ENCODE assay signal across 8 mouse cellular contexts in genomic region chr2:168580295-168580915, GRCm38 (mm10). TPM values are rescaled to one million over a fixed set of nuclear protein-coding genes. Genes with fewer than 3 reads are reported as not detected.
A peak's percentile ranks its signal among the peaks of the same experiment; 100 is the strongest.
DNase-seq lines count a peak whose midpoint lies in the region; ATAC-seq lines count a peak whose summit lies in the region.

No protein-coding gene starts in this region.

- no peaks in the 10 kb centered on the region for H3K36me3 ChIP-seq in forebrain, embryonic 13.5 days (ENCODE audit: poor library complexity, severe bottlenecking)
- H3K36me3 ChIP-seq in forebrain, embryonic 11.5 days (ENCODE audit: control insufficient read depth, insufficient read depth, low read length), result no peaks in the 10 kb centered on the region
- no peaks in the 10 kb centered on the region for H3K36me3 ChIP-seq in kidney, embryonic 15.5 days
- no peaks in the 10 kb centered on the region for H3K36me3 ChIP-seq in limb, embryonic 13.5 days

- WGBS in forebrain, embryonic 13.5 days, result 51% methylated on average over 22 of the region's 22 CpGs
- WGBS in forebrain, embryonic 11.5 days, result 52% methylated on average over 21 of the region's 22 CpGs
- 45% methylated on average over 22 of the region's 22 CpGs for WGBS in kidney, embryonic 15.5 days
- WGBS in limb, embryonic 13.5 days, result 44% methylated on average over 22 of the region's 22 CpGs

- no peaks in the 10 kb centered on the region for H3K9me3 ChIP-seq in forebrain, embryonic 13.5 days (replicated peaks)
- no peaks in the 10 kb centered on the region for H3K9me3 ChIP-seq in forebrain, embryonic 11.5 days (ENCODE audit: control insufficient read depth, low read length)
- H3K9me3 ChIP-seq in kidney, embryonic 15.5 days (replicated peaks), result no peaks in the 10 kb centered on the region
- no peaks in the 10 kb centered on the region for H3K9me3 ChIP-seq in limb, embryonic 13.5 days

- H3K4me2 ChIP-seq in forebrain, embryonic 13.5 days, result peak overlapping the region; percentile 4; the same call in 1 of the 2 replicates
- no peak overlapping the region for H3K4me2 ChIP-seq in forebrain, embryonic 11.5 days (ENCODE audit: low read depth, low read length, severe bottlenecking)
- peak overlapping the region; percentile 38 for H3K4me2 ChIP-seq in kidney, embryonic 15.5 days
- H3K4me2 ChIP-seq in limb, embryonic 13.5 days (replicated peaks), result peak overlapping the region; percentile 43

- no peak for ATAC-seq in forebrain, embryonic 13.5 days
- ATAC-seq in forebrain, embryonic 11.5 days (replicated peaks; ENCODE audit: low FRiP score), result no peak
- no peak for ATAC-seq in kidney, embryonic 15.5 days (replicated peaks; ENCODE audit: low FRiP score)
- no peak for ATAC-seq in limb, embryonic 13.5 days (ENCODE audit: low FRiP score, low read depth)

- no peak overlapping the region for H3K4me3 ChIP-seq in forebrain, embryonic 13.5 days
- no peak overlapping the region for H3K4me3 ChIP-seq in forebrain, embryonic 11.5 days (ENCODE audit: low read depth, low read length)
- no peak overlapping the region for H3K4me3 ChIP-seq in kidney, embryonic 15.5 days (replicated peaks)
- H3K4me3 ChIP-seq in limb, embryonic 13.5 days, result no peak overlapping the region

- peaks cover 44% of the 10 kb centered on the region for H3K4me1 ChIP-seq in forebrain, embryonic 13.5 days
- H3K4me1 ChIP-seq in forebrain, embryonic 11.5 days (replicated peaks; ENCODE audit: control insufficient read depth, insufficient read depth, low read length), result peaks cover 14% of the 10 kb centered on the region
- peaks cover 79% of the 10 kb centered on the region for H3K4me1 ChIP-seq in kidney, embryonic 15.5 days
- peaks cover 88% of the 10 kb centered on the region for H3K4me1 ChIP-seq in limb, embryonic 13.5 days

- no peak overlapping the region for H3K9ac ChIP-seq in forebrain, embryonic 13.5 days
- no peak overlapping the region for H3K9ac ChIP-seq in forebrain, embryonic 11.5 days (ENCODE audit: low read length)
- no peak overlapping the region for H3K9ac ChIP-seq in kidney, embryonic 15.5 days
- peak overlapping the region; percentile 45; the same call in 1 of the 2 replicates for H3K9ac ChIP-seq in limb, embryonic 13.5 days

- H3K27me3 ChIP-seq in forebrain, embryonic 13.5 days, result no peaks in the 10 kb centered on the region
- H3K27me3 ChIP-seq in forebrain, embryonic 11.5 days (ENCODE audit: control insufficient read depth, insufficient read depth, low read length), result no peaks in the 10 kb centered on the region
- H3K27me3 ChIP-seq in kidney, embryonic 15.5 days, result no peaks in the 10 kb centered on the region
- no peaks in the 10 kb centered on the region for H3K27me3 ChIP-seq in limb, embryonic 13.5 days

- H3K27ac ChIP-seq in forebrain, embryonic 13.5 days, result no peak overlapping the region
- H3K27ac ChIP-seq in forebrain, embryonic 11.5 days (ENCODE audit: low read depth, low read length), result no peak overlapping the region
- peak overlapping the region; percentile 89 for H3K27ac ChIP-seq in kidney, embryonic 15.5 days
- H3K27ac ChIP-seq in limb, embryonic 13.5 days, result peak overlapping the region; percentile 88

- no peak for DNase-seq in forebrain, embryonic 11.5 days (ENCODE audit: low spot score)
- no peak for DNase-seq in kidney, postnatal 36 days
- DNase-seq in ES-CJ7 (ENCODE audit: low read depth, low spot score), result peak; percentile 36
- no peak for DNase-seq in yolk sac, embryonic 10.5 days (ENCODE audit: low spot score)
- no peak for DNase-seq in lung, postnatal 14 days

RNA-seq across cellular contexts. Expression of gene Nfatc2, which starts 21.1 kb away (rescaled TPM):
- 1.5 and 1.7 TPM in 2 replicates for polyA plus RNA-seq in forebrain, embryonic 13.5 days (2015; fragmentation: Nextera tagmentation; extraction: Ambion mirVana)
- 0.55 and 0.89 TPM in 2 replicates for polyA plus RNA-seq in forebrain, embryonic 11.5 days (2014; fragmentation: Nextera tagmentation; extraction: Ambion mirVana)
- 2.5 and 2.6 TPM in 2 replicates for polyA plus RNA-seq in kidney, embryonic 15.5 days (2015; fragmentation: Nextera tagmentation; extraction: Ambion mirVana)
- polyA plus RNA-seq in limb, embryonic 13.5 days (2015; fragmentation: Nextera tagmentation; extraction: Ambion mirVana), result 6.3 and 7.3 TPM in 2 replicates

Comparison
In these comparisons a context has a peak if more than half of its experiments do, and no peak if none do; other contexts are left out.
1. H3K27ac ChIP-seq: peak in kidney, embryonic 15.5 days (single experiment) and limb, embryonic 13.5 days (single experiment); none in forebrain, embryonic 13.5 days (single experiment) and forebrain, embryonic 11.5 days (single experiment).